Comparison of ENCODE assay signal across 9 mouse cellular contexts in genomic region chr17:35258492-35259478, GRCm38 (mm10). TPM values are rescaled to one million over a fixed set of nuclear protein-coding genes. Genes with fewer than 3 reads are reported as not detected.
DNase-seq lines count a peak whose midpoint lies in the region; ATAC-seq and TF ChIP-seq lines count a peak whose summit lies in the region.
"Had no signal": no experiment of that assay in that cellular context is flagged by ENCODE, and none has a peak within 500 bp of the region (broad histone marks: within the 10 kb centered on the region; RNA-seq: fewer than 3 reads in every experiment).

No protein-coding gene starts in this region.

- peaks cover 12% of the 10 kb centered on the region for H3K4me1 ChIP-seq in heart, embryonic 15.5 days (replicated peaks)
- peaks cover 18% of the 10 kb centered on the region for H3K4me1 ChIP-seq in liver, postnatal 0 days (ENCODE audit: insufficient read depth)
- peaks cover 9% of the 10 kb centered on the region for H3K4me1 ChIP-seq in forebrain, embryonic 15.5 days
- no peaks in the 10 kb centered on the region for H3K4me1 ChIP-seq in cerebellum, adult 2 months (ENCODE audit: control insufficient read depth, insufficient read depth, low read length)

- peaks cover 5% of the 10 kb centered on the region; the same call in 1 of the 2 replicates for H3K36me3 ChIP-seq in heart, embryonic 15.5 days
- H3K36me3 ChIP-seq in liver, postnatal 0 days (replicated peaks; ENCODE audit: insufficient read depth, low read length) = peaks cover 4% of the 10 kb centered on the region
- H3K36me3 ChIP-seq in forebrain, embryonic 15.5 days = peaks cover 8% of the 10 kb centered on the region

- H3K9me3 ChIP-seq in heart, embryonic 15.5 days (replicated peaks) = no peaks in the 10 kb centered on the region
- no peaks in the 10 kb centered on the region for H3K9me3 ChIP-seq in liver, postnatal 0 days (ENCODE audit: low read length)
- H3K9me3 ChIP-seq in forebrain, embryonic 15.5 days = no peaks in the 10 kb centered on the region
- H3K9me3 ChIP-seq: embryonic facial prominence, embryonic 15.5 days had no signal

- H3K4me3 ChIP-seq in heart, embryonic 15.5 days = peak overlapping the region; percentile 37; the same call in 1 of the 2 replicates
- peak overlapping the region; percentile 57; the same call in 1 of the 2 replicates for H3K4me3 ChIP-seq in liver, postnatal 0 days (ENCODE audit: low read depth, low read length)
- H3K4me3 ChIP-seq in forebrain, embryonic 15.5 days = no peak overlapping the region
- no peak overlapping the region for H3K4me3 ChIP-seq in cerebellum, adult 2 months (replicated peaks; ENCODE audit: insufficient read depth, low read depth, low read length)

- no peak for TF ChIP-seq EP300 in liver, postnatal 0 days (IDR thresholded peaks at IDR 0.05; ENCODE audit: low read depth)

- 50% methylated on average over 14 of the region's 14 CpGs for WGBS in heart, embryonic 15.5 days
- 31% methylated on average over 13 of the region's 14 CpGs for WGBS in liver, postnatal 0 days (ENCODE audit: insufficient replicate concordance)
- 62% methylated on average over 14 of the region's 14 CpGs for WGBS in forebrain, embryonic 15.5 days
- 51% methylated on average over 14 of the region's 14 CpGs for WGBS in cerebellum, adult 2 months

- no peak overlapping the region for H3K9ac ChIP-seq in heart, embryonic 15.5 days
- H3K9ac ChIP-seq in liver, postnatal 0 days (replicated peaks) = no peak overlapping the region; the same call in 1 of the 2 replicates
- H3K9ac ChIP-seq in forebrain, embryonic 15.5 days (replicated peaks) = no peak overlapping the region
- H3K9ac ChIP-seq: embryonic facial prominence, embryonic 15.5 days had no signal

- H3K4me2 ChIP-seq in heart, embryonic 15.5 days = peak overlapping the region; percentile 55
- peak overlapping the region; percentile 86; the same call in 1 of the 2 replicates for H3K4me2 ChIP-seq in liver, postnatal 0 days (ENCODE audit: low read depth, low read length)
- H3K4me2 ChIP-seq in forebrain, embryonic 15.5 days (replicated peaks) = no peak overlapping the region

- H3K27ac ChIP-seq in heart, embryonic 15.5 days = no peak overlapping the region
- H3K27ac ChIP-seq in liver, postnatal 0 days (ENCODE audit: low read depth) = peak overlapping the region; percentile 92
- H3K27ac ChIP-seq in forebrain, embryonic 15.5 days (replicated peaks) = no peak overlapping the region
- no peak overlapping the region for H3K27ac ChIP-seq in cerebellum, adult 2 months (ENCODE audit: insufficient read depth, low read length)
- H3K27ac ChIP-seq: embryonic facial prominence, embryonic 15.5 days had no signal

- peaks cover 19% of the 10 kb centered on the region for H3K27me3 ChIP-seq in heart, embryonic 15.5 days
- no peaks in the 10 kb centered on the region for H3K27me3 ChIP-seq in liver, postnatal 0 days (ENCODE audit: insufficient read depth, low read length)
- H3K27me3 ChIP-seq in forebrain, embryonic 15.5 days = no peaks in the 10 kb centered on the region
- H3K27me3 ChIP-seq in cerebellum, adult 2 months (ENCODE audit: control insufficient read depth, insufficient read depth, low read length) = no peaks in the 10 kb centered on the region

- DNase-seq in 416B (ENCODE audit: low read depth) = peak; percentile 98
- peak; percentile 88 for DNase-seq in CD4-positive helper T cell, adult 2 months (ENCODE audit: low read depth, low spot score)
- DNase-seq in liver, postnatal 0 days = peak; percentile 74
- peak; percentile 56 to 84 for DNase-seq in spleen, postnatal 10 days (ENCODE audit: low spot score in 2 of 2)
- no peak for DNase-seq in cerebellum, adult 2 months
- no peak for DNase-seq in layer of hippocampus, postnatal 36 days

- TF ChIP-seq POLR2A in cerebellum, adult 2 months (IDR thresholded peaks at IDR 0.05; ENCODE audit: borderline replicate concordance, insufficient read depth, low read length) = no peak

- peak; percentile 53 for TF ChIP-seq CTCF in liver, postnatal 0 days (IDR thresholded peaks at IDR 0.05; ENCODE audit: low read depth)
- TF ChIP-seq CTCF in cerebellum, adult 2 months (IDR thresholded peaks at IDR 0.05; ENCODE audit: borderline replicate concordance, insufficient read depth, low read depth, low read length) = no peak

- no peak for ATAC-seq in heart, embryonic 15.5 days (replicated peaks; ENCODE audit: insufficient number of reproducible peaks, insufficient read depth, low FRiP score, low read depth)
- no peak for ATAC-seq in liver, postnatal 0 days
- ATAC-seq in forebrain, embryonic 15.5 days (replicated peaks) = no peak

RNA-seq across cellular contexts. Expression of gene H2-D1, which starts 3.7 kb away (rescaled TPM):
- polyA plus RNA-seq in heart, embryonic 15.5 days (2015; fragmentation: Nextera tagmentation; extraction: Ambion mirVana) = 56.6 and 101 TPM in 2 replicates
- polyA plus RNA-seq in liver, postnatal 0 days (2015; fragmentation: Nextera tagmentation; extraction: Ambion mirVana) = 256 and 291 TPM in 2 replicates
- 48.1 and 50.1 TPM in 2 replicates for polyA plus RNA-seq in forebrain, embryonic 15.5 days (2015; fragmentation: Nextera tagmentation; extraction: Ambion mirVana)
- polyA plus RNA-seq in cerebellum, adult 2 months (2012; rRNA removed) = 174 and 183 TPM in 2 replicates
- 10 to 100 TPM; 13.4 to 18.0 TPM for total RNA-seq in layer of hippocampus, postnatal 36 days (2021)

RNA-seq across cellular contexts. Expression of gene Ddx39b, which starts 17.2 kb away (rescaled TPM):
- 213 and 268 TPM in 2 replicates for polyA plus RNA-seq in heart, embryonic 15.5 days (2015; fragmentation: Nextera tagmentation; extraction: Ambion mirVana)
- polyA plus RNA-seq in liver, postnatal 0 days (2015; fragmentation: Nextera tagmentation; extraction: Ambion mirVana) = 79.6 and 87.2 TPM in 2 replicates
- 478 and 488 TPM in 2 replicates for polyA plus RNA-seq in forebrain, embryonic 15.5 days (2015; fragmentation: Nextera tagmentation; extraction: Ambion mirVana)
- 438 and 458 TPM in 2 replicates for polyA plus RNA-seq in cerebellum, adult 2 months (2012; rRNA removed)
- 100 to 1,000 TPM; 220 to 232 TPM for total RNA-seq in layer of hippocampus, postnatal 36 days (2021)

RNA-seq across cellular contexts. Expression of gene Nfkbil1, which starts 23.2 kb away (rescaled TPM):
- polyA plus RNA-seq in heart, embryonic 15.5 days (2015; fragmentation: Nextera tagmentation; extraction: Ambion mirVana) = 7.8 and 9.1 TPM in 2 replicates
- polyA plus RNA-seq in liver, postnatal 0 days (2015; fragmentation: Nextera tagmentation; extraction: Ambion mirVana) = 4.1 and 4.4 TPM in 2 replicates
- 11.7 and 12.3 TPM in 2 replicates for polyA plus RNA-seq in forebrain, embryonic 15.5 days (2015; fragmentation: Nextera tagmentation; extraction: Ambion mirVana)
- 12.7 and 13.2 TPM in 2 replicates for polyA plus RNA-seq in cerebellum, adult 2 months (2012; rRNA removed)
- total RNA-seq in layer of hippocampus, postnatal 36 days (2021) = 10 to 100 TPM; 13.3 to 13.6 TPM

RNA-seq across cellular contexts. Expression of gene Atp6v1g2, which starts 25.3 kb away (rescaled TPM):
- 8.9 and 9.4 TPM in 2 replicates for polyA plus RNA-seq in heart, embryonic 15.5 days (2015; fragmentation: Nextera tagmentation; extraction: Ambion mirVana)
- 0.98 and 1.3 TPM in 2 replicates for polyA plus RNA-seq in liver, postnatal 0 days (2015; fragmentation: Nextera tagmentation; extraction: Ambion mirVana)
- 38.2 and 41.5 TPM in 2 replicates for polyA plus RNA-seq in forebrain, embryonic 15.5 days (2015; fragmentation: Nextera tagmentation; extraction: Ambion mirVana)
- polyA plus RNA-seq in cerebellum, adult 2 months (2012; rRNA removed) = 628 TPM in 2 replicates
- total RNA-seq in layer of hippocampus, postnatal 36 days (2021) = 100 to 1,000 TPM; 602 to 647 TPM

RNA-seq across cellular contexts. Expression of gene Gm16181, which starts 38.2 kb away (rescaled TPM):
- 0.35 and 0.48 TPM in 2 replicates for polyA plus RNA-seq in heart, embryonic 15.5 days (2015; fragmentation: Nextera tagmentation; extraction: Ambion mirVana)
- 0.22 TPM in 2 replicates for polyA plus RNA-seq in liver, postnatal 0 days (2015; fragmentation: Nextera tagmentation; extraction: Ambion mirVana)
- polyA plus RNA-seq in forebrain, embryonic 15.5 days (2015; fragmentation: Nextera tagmentation; extraction: Ambion mirVana) = 0.61 and 1.1 TPM in 2 replicates
- not detected in 2 replicates for polyA plus RNA-seq in cerebellum, adult 2 months (2012; rRNA removed)
- total RNA-seq in layer of hippocampus, postnatal 36 days (2021) = not detected

Comparison
In these comparisons a context has a peak if more than half of its experiments do, and no peak if none do; other contexts are left out.
1. DNase-seq: peak in 416B (single experiment), CD4-positive helper T cell, adult 2 months (single experiment), liver, postnatal 0 days (single experiment) and spleen, postnatal 10 days (2 of 2); none in cerebellum, adult 2 months (0 of 2) and layer of hippocampus, postnatal 36 days (0 of 2).
2. H3K4me3 ChIP-seq: peak in heart, embryonic 15.5 days (single experiment) and liver, postnatal 0 days (single experiment); none in forebrain, embryonic 15.5 days (single experiment) and cerebellum, adult 2 months (single experiment).